Mouse (Mus musculus) kidney, embryonic 16.5 days (tissue): Measurements from ENCODE around the gene Cdh13. TPM values are rescaled to one million over a fixed set of nuclear protein-coding genes. Genes with fewer than 3 reads are reported as not detected.

ENCODE experiments used
- ATAC-seq: fragments of 200-750 bp; cut with Nextera tagmentation; 2 replicates; pipeline ENCODE4 v1.8.0; 2017; ENCODE audit warnings: moderate TSS enrichment; ENCODE audit not compliant: low FRiP score, low TSS enrichment
- H3K27ac ChIP-seq: fragments of 300-500 bp; sonication (generic); 2 replicates; pipeline ENCODE4 v1.5.1; 2014; ENCODE audit warnings: low read length
- H3K27me3 ChIP-seq: fragments of 300-500 bp; sonication (generic); 2 replicates; pipeline ENCODE4 v1.6.1; 2014; ENCODE audit warnings: low read length, control low read depth, mixed read lengths; ENCODE audit not compliant: insufficient read depth
- H3K36me3 ChIP-seq: fragments of 300-500 bp; sonication (generic); 2 replicates; pipeline ENCODE4 v1.6.1; 2014; ENCODE audit warnings: low read length, control low read depth, mixed read lengths; ENCODE audit not compliant: insufficient read depth
- H3K4me1 ChIP-seq: fragments of 300-500 bp; sonication (generic); 2 replicates; pipeline ENCODE4 v1.6.1; 2014; ENCODE audit warnings: low read length, control low read depth, mixed read lengths; ENCODE audit not compliant: insufficient read depth
- H3K4me2 ChIP-seq: fragments of 300-500 bp; sonication (generic); replicated peaks from 2 replicates; pipeline ENCODE4 v1.6.1; 2014; ENCODE audit warnings: low read depth, low read length
- H3K4me3 ChIP-seq: fragments of 300-500 bp; sonication (generic); 2 replicates; pipeline ENCODE4 v1.5.1; 2014; ENCODE audit warnings: mild to moderate bottlenecking, low read length
- H3K9ac ChIP-seq: fragments of 300-500 bp; sonication (generic); replicated peaks from 2 replicates; pipeline ENCODE4 v1.6.1; 2014; ENCODE audit warnings: low read length
- H3K9me3 ChIP-seq: fragments of 300-500 bp; sonication (generic); 2 replicates; pipeline ENCODE4 v1.6.1; 2016; ENCODE audit warnings: low read length, control low read depth
- WGBS: fragments of 180-500 bp; shearing (Covaris S2); extraction: QIAGEN DNeasy Blood & Tissue Kit; methylation state at CpG from one replicate; pipeline ENCODE4 v1.1.7; 2014; 5-methylcytosine and 5-hydroxymethylcytosine counted together
- polyA plus RNA-seq: library from polyadenylated mRNA; unstranded; fragments of >200 nt; fragmentation: Nextera tagmentation; extraction: Ambion mirVana; gene quantifications from 2 replicates; pipeline ENCODE4 v1.2.1, GENCODE M21; 2015

Gene Cdh13
- polyA plus RNA-seq, 1 experiment from 2014 or later = 2.0 TPM

DNA sequence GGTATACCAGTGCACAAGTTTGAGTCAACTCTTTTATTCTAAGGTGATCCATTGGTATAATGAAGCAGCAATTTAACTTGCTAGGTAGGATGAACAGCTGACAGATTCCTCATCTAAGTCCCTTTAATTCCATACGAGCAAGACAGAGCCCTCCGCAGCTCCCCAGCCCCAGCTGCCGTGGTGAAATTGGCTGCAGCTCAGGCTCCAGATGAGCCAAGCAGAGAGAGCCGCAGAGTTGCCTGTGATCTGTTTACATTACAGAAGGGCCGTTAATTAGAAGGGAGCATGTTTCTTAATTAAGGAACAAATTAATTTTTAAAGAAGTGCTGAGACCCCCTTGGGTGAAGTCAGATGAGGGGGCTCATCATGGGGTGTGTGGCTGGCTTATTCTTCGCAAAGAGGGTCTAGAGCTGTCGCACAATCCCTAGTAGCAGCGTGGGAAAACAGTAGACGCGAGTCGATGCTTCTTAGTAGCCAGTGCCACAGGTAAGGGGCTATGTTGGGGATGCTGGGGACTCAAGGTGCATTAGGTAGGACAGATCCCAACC is 712.2 kb downstream of the Cdh13 start:
- H3K4me2 ChIP-seq = no peak overlapping the region
- ATAC-seq = no peak

DNA sequence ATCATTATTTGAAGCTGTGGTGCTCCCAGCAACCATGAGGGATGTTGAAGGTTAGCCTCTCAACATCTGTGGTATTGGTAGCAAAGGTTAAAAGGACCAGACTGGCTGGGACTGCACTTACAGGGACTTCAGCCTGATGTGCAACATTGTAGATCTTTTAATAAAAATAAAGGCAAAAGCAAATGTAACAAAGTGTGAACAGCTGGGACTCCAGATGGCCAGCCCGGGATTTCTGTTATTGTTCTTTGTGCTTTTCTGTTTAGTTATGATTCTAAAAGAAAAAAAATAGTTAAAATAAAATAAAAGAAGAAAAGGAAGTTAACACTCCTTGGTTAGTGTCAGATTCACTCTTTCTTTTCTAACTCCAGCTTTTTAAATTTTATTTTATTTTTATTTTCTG is 717.1 kb downstream of the Cdh13 start:
- no peaks in the 10 kb centered on the region for H3K4me1 ChIP-seq
- H3K27ac ChIP-seq = no peak overlapping the region
- no peak overlapping the region for H3K4me3 ChIP-seq
- H3K36me3 ChIP-seq = no peaks in the 10 kb centered on the region
- H3K9ac ChIP-seq = no peak overlapping the region
- no peak overlapping the region for H3K4me2 ChIP-seq
- H3K9me3 ChIP-seq = no peaks in the 10 kb centered on the region
- no peak for ATAC-seq
- WGBS = 76% methylated on average over 1 of the region's 1 CpGs
- no peaks in the 10 kb centered on the region for H3K27me3 ChIP-seq

More for the DNA sequence above, 712.2 kb downstream of the Cdh13 start:
- Histone ChIP-seq H3K36me3 (no peaks in the 10 kb centered on the region), H3K9ac (no peak overlapping the region), H3K4me3 (no peak overlapping the region), H3K4me1 (no peaks in the 10 kb centered on the region), H3K27me3 (no peaks in the 10 kb centered on the region), H3K27ac (no peak overlapping the region), H3K9me3 (no peaks in the 10 kb centered on the region)
- WGBS = 88% methylated on average over 11 of the region's 11 CpGs

DNA sequence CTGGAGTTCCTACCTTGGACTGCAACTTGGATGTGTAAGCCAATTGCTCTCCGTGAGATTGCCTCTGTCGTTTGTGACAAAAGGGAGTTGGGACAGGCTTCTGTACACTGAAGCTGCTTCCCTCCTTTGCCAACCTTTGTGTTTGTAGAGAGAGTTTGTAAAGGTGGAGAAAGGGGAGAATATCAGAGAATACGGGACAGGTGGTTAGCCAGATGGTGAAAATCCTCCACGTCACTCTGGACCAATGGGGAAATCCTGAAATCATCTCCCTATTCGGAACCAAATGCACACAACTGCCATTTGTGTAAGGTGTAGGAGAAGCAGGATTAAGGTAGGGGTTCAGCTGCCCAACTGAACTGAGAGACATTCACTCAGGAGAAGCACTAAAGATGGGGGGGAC is 721.3 kb downstream of the Cdh13 start:
- Histone ChIP-seq H3K9ac (no peak overlapping the region), H3K27ac (no peak overlapping the region), H3K36me3 (no peaks in the 10 kb centered on the region), H3K9me3 (no peaks in the 10 kb centered on the region), H3K4me2 (no peak overlapping the region), H3K4me3 (no peak overlapping the region), H3K27me3 (no peaks in the 10 kb centered on the region), H3K4me1 (no peaks in the 10 kb centered on the region)
- ATAC-seq = no peak
- 80% methylated on average over 5 of the region's 5 CpGs for WGBS

DNA sequence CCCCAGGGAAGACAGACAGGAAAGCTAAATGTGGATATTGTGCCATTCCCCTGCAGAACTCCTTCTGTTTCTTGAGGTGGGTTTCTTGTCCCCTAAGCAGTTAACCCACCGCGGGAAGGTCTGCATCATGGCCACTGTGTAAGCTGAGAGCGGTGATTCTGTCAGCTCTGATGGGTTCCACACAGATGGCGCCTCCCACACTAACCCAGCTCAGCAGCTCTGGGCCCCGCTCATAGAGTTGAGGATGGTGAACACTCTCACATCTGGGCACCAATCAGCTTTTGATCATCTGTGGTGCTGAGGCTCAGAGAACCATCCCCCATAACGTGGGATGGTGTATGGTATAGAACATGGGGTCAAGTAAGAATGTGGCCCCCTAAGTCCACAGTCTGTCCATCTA is 735.1 kb downstream of the Cdh13 start:
- H3K36me3 ChIP-seq = no peaks in the 10 kb centered on the region
- no peak overlapping the region for H3K4me3 ChIP-seq
- WGBS = 40% methylated on average over 6 of the region's 6 CpGs
- no peaks in the 10 kb centered on the region for H3K27me3 ChIP-seq
- H3K27ac ChIP-seq = no peak overlapping the region
- no peaks in the 10 kb centered on the region for H3K4me1 ChIP-seq
- no peaks in the 10 kb centered on the region for H3K9me3 ChIP-seq
- H3K9ac ChIP-seq = no peak overlapping the region
- H3K4me2 ChIP-seq = no peak overlapping the region
- no peak for ATAC-seq

DNA sequence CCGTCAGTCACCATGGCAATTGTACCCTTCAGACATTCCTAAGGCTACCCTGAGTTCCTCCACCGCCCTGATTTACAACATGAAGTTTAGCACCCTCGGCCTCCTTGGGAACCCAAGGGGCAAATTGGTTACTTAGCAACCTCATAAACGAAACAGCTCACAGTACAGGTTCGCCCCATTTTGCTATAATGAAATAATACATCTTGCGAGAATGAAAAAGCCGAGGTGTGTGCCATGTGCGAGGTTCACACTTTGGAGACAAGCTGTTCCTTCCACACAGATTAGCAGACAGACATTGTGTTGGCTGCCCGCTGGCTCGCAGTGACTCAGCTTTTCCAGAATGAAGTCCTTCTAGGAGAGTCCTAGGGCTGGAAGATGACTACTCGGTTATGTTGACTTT is 737.2 kb downstream of the Cdh13 start:
- no peak overlapping the region for H3K4me2 ChIP-seq
- H3K36me3 ChIP-seq = no peaks in the 10 kb centered on the region
- no peaks in the 10 kb centered on the region for H3K4me1 ChIP-seq
- H3K27ac ChIP-seq = no peak overlapping the region
- no peak overlapping the region for H3K9ac ChIP-seq
- H3K27me3 ChIP-seq = no peaks in the 10 kb centered on the region
- 21% methylated on average over 11 of the region's 11 CpGs for WGBS
- ATAC-seq = no peak
- H3K4me3 ChIP-seq = no peak overlapping the region
- H3K9me3 ChIP-seq = no peaks in the 10 kb centered on the region

DNA sequence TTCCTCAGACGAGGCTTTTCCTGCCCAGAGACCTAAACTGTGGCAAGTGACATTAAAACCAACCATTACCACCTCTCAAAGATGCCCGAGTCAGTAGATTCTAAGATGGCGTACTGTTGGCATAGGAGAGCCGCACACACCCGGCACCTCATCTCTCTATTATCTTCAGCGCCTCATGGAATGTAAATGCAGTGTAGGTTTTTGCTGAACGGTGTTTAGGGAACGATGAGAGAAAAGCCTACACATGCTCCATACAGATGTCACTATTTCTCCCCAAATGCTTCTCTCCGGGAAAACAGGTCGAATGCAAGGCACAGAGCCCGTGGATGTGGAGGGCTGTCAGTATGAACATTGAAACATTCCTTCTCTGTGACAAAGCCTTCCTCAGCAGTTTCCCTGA is 737.9 kb downstream of the Cdh13 start:
- 85% methylated on average over 11 of the region's 11 CpGs for WGBS
- no peak overlapping the region for H3K4me3 ChIP-seq
- H3K4me1 ChIP-seq = no peaks in the 10 kb centered on the region
- H3K9ac ChIP-seq = no peak overlapping the region
- no peak overlapping the region for H3K4me2 ChIP-seq
- H3K27me3 ChIP-seq = no peaks in the 10 kb centered on the region
- no peak for ATAC-seq
- no peaks in the 10 kb centered on the region for H3K36me3 ChIP-seq
- no peaks in the 10 kb centered on the region for H3K9me3 ChIP-seq
- no peak overlapping the region for H3K27ac ChIP-seq

DNA sequence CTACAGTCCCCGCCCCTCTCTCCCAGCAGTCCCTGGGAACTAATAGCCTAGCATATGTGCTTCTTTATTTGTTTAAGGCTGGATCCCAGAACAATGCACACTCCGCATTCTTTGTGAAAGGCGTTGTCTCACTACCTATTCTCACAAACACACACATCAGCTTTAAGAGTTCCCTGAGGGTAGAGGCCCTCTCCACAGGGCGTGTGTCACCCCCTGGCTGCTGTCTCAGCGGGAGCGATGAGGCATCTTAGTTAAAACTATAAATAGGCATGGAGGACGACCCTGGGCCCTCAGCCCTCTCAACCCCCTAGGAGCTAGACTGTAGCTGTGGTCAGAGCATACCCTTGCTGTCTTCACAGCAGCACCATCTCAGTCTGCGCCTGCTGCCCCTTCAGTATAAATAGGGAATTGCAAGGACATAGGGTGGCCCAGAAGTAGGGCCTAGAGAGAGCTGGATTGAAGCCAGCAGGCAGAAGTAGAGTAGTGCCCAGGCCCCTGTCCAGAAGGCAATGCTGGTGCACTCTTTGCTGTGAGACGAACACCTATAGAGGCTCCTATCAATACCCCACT is 738.9 kb downstream of the Cdh13 start:
- Histone ChIP-seq H3K4me3 (no peak overlapping the region), H3K36me3 (no peaks in the 10 kb centered on the region), H3K9ac (no peak overlapping the region), H3K4me2 (no peak overlapping the region), H3K4me1 (no peaks in the 10 kb centered on the region), H3K9me3 (no peaks in the 10 kb centered on the region), H3K27me3 (no peaks in the 10 kb centered on the region), H3K27ac (no peak overlapping the region)
- ATAC-seq = no peak
- WGBS = 74% methylated on average over 9 of the region's 9 CpGs

DNA sequence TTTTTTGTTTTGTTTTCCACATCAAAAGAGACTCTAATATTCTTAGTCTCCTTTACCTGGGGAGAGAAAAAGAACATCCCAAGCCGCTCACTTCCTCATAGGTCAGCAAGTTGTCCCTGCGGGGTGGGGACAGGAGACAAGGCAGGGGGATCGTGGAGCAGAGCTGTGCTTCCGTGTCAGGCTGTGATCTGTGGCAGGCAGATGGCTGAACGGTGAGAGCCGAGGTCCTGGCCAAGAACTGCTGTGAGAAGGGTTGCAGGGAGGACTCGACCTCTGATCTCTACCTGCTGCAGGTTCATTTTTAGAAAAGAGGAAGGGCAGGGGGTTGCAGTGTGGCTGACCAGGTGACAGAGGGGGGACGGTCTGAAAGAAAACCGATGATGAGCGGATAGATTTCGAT is 749.9 kb downstream of the Cdh13 start:
- Histone ChIP-seq H3K9me3 (no peaks in the 10 kb centered on the region), H3K27me3 (no peaks in the 10 kb centered on the region), H3K27ac (no peak overlapping the region), H3K4me2 (no peak overlapping the region), H3K4me1 (no peaks in the 10 kb centered on the region), H3K36me3 (no peaks in the 10 kb centered on the region), H3K4me3 (no peak overlapping the region), H3K9ac (no peak overlapping the region)
- 59% methylated on average over 11 of the region's 11 CpGs for WGBS
- ATAC-seq = no peak

DNA sequence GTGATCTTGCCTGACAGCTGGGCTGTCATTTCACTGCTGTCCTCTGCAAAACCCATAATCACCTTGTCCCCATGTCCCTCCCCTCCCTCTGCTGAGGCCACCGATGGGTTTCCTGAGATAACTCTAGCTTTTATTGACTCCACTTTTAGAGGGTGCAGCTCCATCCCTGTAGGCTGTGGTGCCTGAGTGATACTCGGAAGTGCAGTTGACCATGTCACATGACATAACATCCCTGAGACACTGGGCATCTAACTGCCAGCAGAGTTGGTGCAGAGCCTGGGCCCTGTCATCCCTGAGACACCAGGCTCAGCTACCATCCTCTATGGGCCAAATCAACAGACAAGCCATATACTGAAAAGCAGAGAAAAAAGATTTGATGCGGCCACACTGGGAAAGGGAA is 750.5 kb downstream of the Cdh13 start:
- Histone ChIP-seq H3K4me3 (no peak overlapping the region), H3K4me1 (no peaks in the 10 kb centered on the region), H3K9ac (no peak overlapping the region), H3K36me3 (no peaks in the 10 kb centered on the region), H3K9me3 (no peaks in the 10 kb centered on the region), H3K27me3 (no peaks in the 10 kb centered on the region), H3K4me2 (no peak overlapping the region), H3K27ac (no peak overlapping the region)
- ATAC-seq = no peak
- 72% methylated on average over 3 of the region's 3 CpGs for WGBS

DNA sequence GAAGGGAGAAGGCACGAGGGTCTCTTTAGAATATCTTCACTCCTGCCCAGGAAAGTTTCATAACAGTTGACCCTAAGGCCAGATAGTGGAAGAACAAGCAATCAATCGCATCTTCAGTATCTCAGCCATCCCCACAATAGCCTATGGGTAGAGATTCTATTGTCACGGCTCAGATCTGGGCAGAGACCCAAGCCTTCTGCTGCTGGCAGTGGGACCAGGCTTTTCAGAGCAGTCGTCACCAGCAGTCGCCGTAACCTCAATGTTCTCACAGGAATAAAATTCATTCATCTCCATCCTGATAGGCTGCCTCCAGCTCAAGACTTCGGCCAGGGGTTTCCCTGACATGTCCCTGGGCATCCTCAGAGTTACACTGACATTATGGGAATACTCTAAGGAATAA is 751.6 kb downstream of the Cdh13 start:
- no peaks in the 10 kb centered on the region for H3K27me3 ChIP-seq
- ATAC-seq = no peak
- H3K4me1 ChIP-seq = no peaks in the 10 kb centered on the region
- no peak overlapping the region for H3K27ac ChIP-seq
- WGBS = 88% methylated on average over 7 of the region's 7 CpGs
- H3K9ac ChIP-seq = no peak overlapping the region
- H3K4me2 ChIP-seq = no peak overlapping the region
- H3K36me3 ChIP-seq = no peaks in the 10 kb centered on the region
- no peaks in the 10 kb centered on the region for H3K9me3 ChIP-seq
- H3K4me3 ChIP-seq = no peak overlapping the region
